ENCODE assay signal across 12 mouse cellular contexts in genomic region chr2:128189691-128190090, GRCm38 (mm10).
A peak's percentile ranks its signal among the peaks of the same experiment; 100 is the strongest.
DNase-seq lines count a peak whose midpoint lies in the region; ATAC-seq and TF ChIP-seq lines count a peak whose summit lies in the region.
"Had no signal": no experiment of that assay in that cellular context is flagged by ENCODE, and none has a peak within 500 bp of the region (broad histone marks: within the 10 kb centered on the region; RNA-seq: fewer than 3 reads in every experiment).

No protein-coding gene starts in this region.

- H3K27me3 ChIP-seq in spleen, adult 2 months (ENCODE audit: control insufficient read depth, insufficient read depth, low read length), result no peaks in the 10 kb centered on the region
- H3K27me3 ChIP-seq: forebrain, embryonic 15.5 days had no signal

- H3K27ac ChIP-seq in spleen, adult 2 months (ENCODE audit: insufficient read depth, low read length), result 0 out of 2 replicates have a peak overlapping the region, but pooled peaks have one; percentile 2
- H3K27ac ChIP-seq: forebrain, embryonic 15.5 days had no signal

- TF ChIP-seq POLR2A in spleen, adult 2 months (IDR thresholded peaks at IDR 0.05; ENCODE audit: low read depth, low read length), result no peak

- H3K36me3 ChIP-seq in spleen, adult 2 months (ENCODE audit: control insufficient read depth, insufficient read depth, low read length), result no peaks in the 10 kb centered on the region
- H3K36me3 ChIP-seq: forebrain, embryonic 15.5 days had no signal

- H3K4me1 ChIP-seq in spleen, adult 2 months (ENCODE audit: control insufficient read depth, insufficient read depth, insufficient read length), result peaks cover 7% of the 10 kb centered on the region; the same call in 1 of the 2 replicates
- H3K4me1 ChIP-seq: forebrain, embryonic 15.5 days had no signal

- DNase-seq in embryo, embryonic 10 days (ENCODE audit: low spot score), result peak; percentile 56
- no peak for DNase-seq in embryo, embryonic 9.5 days (ENCODE audit: extremely low spot score)
- DNase-seq in spleen, adult 2 months (ENCODE audit: low read depth in 1 of 2, low spot score in 2 of 2), result peak; percentile 14 to 23
- DNase-seq in spleen, adult 12 weeks (ENCODE audit: low spot score), result no peak
- DNase-seq in natural killer cell, adult 2 months (ENCODE audit: low spot score in 2 of 2), result peak; percentile 53 to 63
- no peak for DNase-seq in Muller cell, postnatal 12 days (ENCODE audit: inconsistent ontology term)
- DNase-seq in cerebellum, adult 11-12 months, result no peak
- DNase-seq: cerebellum, adult 11 months; heart, postnatal 36 days had no signal

- TF ChIP-seq CTCF in spleen, adult 2 months (IDR thresholded peaks at IDR 0.05; ENCODE audit: extremely low read depth, insufficient read depth, insufficient read length, insufficient replicate concordance), result no peak

- peak overlapping the region; percentile 38 for H3K4me3 ChIP-seq in spleen, adult 2 months (ENCODE audit: extremely low read depth, insufficient read depth, insufficient read length)
- H3K4me3 ChIP-seq: forebrain, embryonic 15.5 days; myocyte had no signal

- 6% methylated on average over 10 of the region's 10 CpGs for WGBS in spleen, adult 2 months

- ATAC-seq in inflammation-experienced regulatory T-cells, adult 6 months, result peak; percentile 50
- ATAC-seq: forebrain, embryonic 15.5 days had no signal

Comparison
In these comparisons a context has a peak if more than half of its experiments do, and no peak if none do; other contexts are left out.
1. DNase-seq: peak in embryo, embryonic 10 days (single experiment), spleen, adult 2 months (2 of 2) and natural killer cell, adult 2 months (2 of 2); none in embryo, embryonic 9.5 days (single experiment), spleen, adult 12 weeks (single experiment), Muller cell, postnatal 12 days (single experiment) and cerebellum, adult 11-12 months (single experiment).